Mouse (Mus musculus) stomach, embryonic 14.5 days (tissue): ENCODE measurements around the gene Acvr1b. TPM values are rescaled to one million over a fixed set of nuclear protein-coding genes. Genes with fewer than 3 reads are reported as not detected.

Experiments used
- ATAC-seq: fragments of 200-750 bp; cut with Nextera tagmentation; 2 replicates; pipeline ENCODE4 v1.8.0; 2017; ENCODE audit warnings: low read depth, moderate TSS enrichment; ENCODE audit not compliant: insufficient number of reproducible peaks, insufficient read depth, low FRiP score
- H3K27ac ChIP-seq: fragments of 300-500 bp; sonication (generic); 2 replicates; pipeline ENCODE4 v1.5.1; 2014; ENCODE audit warnings: mild to moderate bottlenecking, low read length, moderate library complexity, mixed read lengths
- H3K27me3 ChIP-seq: fragments of 300-500 bp; sonication (generic); 2 replicates; pipeline ENCODE4 v1.6.1; 2014; ENCODE audit warnings: low read length, control low read depth, mixed read lengths; ENCODE audit not compliant: control insufficient read depth, insufficient read depth
- H3K36me3 ChIP-seq: fragments of 300-500 bp; sonication (generic); 2 replicates; pipeline ENCODE4 v1.6.1; 2014; ENCODE audit warnings: mild to moderate bottlenecking, control low read depth, low read length, moderate library complexity, mixed read lengths; ENCODE audit not compliant: control insufficient read depth, insufficient read depth
- H3K4me1 ChIP-seq: fragments of 300-500 bp; sonication (generic); 2 replicates; pipeline ENCODE4 v1.6.1; 2014; ENCODE audit warnings: low read length, control low read depth, mixed read lengths; ENCODE audit not compliant: control insufficient read depth, insufficient read depth
- H3K4me2 ChIP-seq: fragments of 300-500 bp; sonication (generic); replicated peaks from 2 replicates; pipeline ENCODE4 v1.6.1; 2014; ENCODE audit warnings: low read depth, low read length, control low read depth
- H3K4me3 ChIP-seq: fragments of 300-500 bp; sonication (generic); 2 replicates; pipeline ENCODE4 v1.5.1; 2014; ENCODE audit warnings: low read depth, low read length, control low read depth
- H3K9ac ChIP-seq: fragments of 300-500 bp; sonication (generic); replicated peaks from 2 replicates; pipeline ENCODE4 v1.6.1; 2014; ENCODE audit warnings: low read depth, mild to moderate bottlenecking, control low read depth, low read length, moderate library complexity, mixed read lengths
- H3K9me3 ChIP-seq: fragments of 300-500 bp; sonication (generic); 2 replicates; pipeline ENCODE4 v1.6.1; 2016; ENCODE audit warnings: low read depth, low read length, control low read depth; ENCODE audit not compliant: control insufficient read depth
- WGBS: fragments of 180-500 bp; shearing (Covaris S2); extraction: QIAGEN DNeasy Blood & Tissue Kit; methylation state at CpG from one replicate; pipeline ENCODE4 v1.1.7; 2014; 5-methylcytosine and 5-hydroxymethylcytosine counted together
- polyA plus RNA-seq: library from polyadenylated mRNA; unstranded; fragments of >200 nt; fragmentation: Nextera tagmentation; extraction: Ambion mirVana; gene quantifications from 2 replicates; pipeline ENCODE4 v1.2.1, GENCODE M21; 2014

Acvr1b gene
- polyA plus RNA-seq, 1 experiment from 2014 or later: 11.5 TPM

- WGBS: 77% methylated on average over 3 of the region's 3 CpGs
- ATAC-seq: no peak
Observed at GRCm38 (mm10) chr15:101244012-101244411, 70.1 kb downstream of the Acvr1b start.

GRCm38 (mm10) chr15:101246231-101247154 lies 72.6 kb downstream of the Acvr1b start:
- peaks cover 23% of the 10 kb centered on the region for H3K4me1 ChIP-seq
- 1% methylated on average over 56 of the region's 56 CpGs for WGBS
- peak; percentile 97 for ATAC-seq
- H3K4me2 ChIP-seq: peak overlapping the region; percentile 59
- peak overlapping the region; percentile 25 for H3K4me3 ChIP-seq
- peak overlapping the region; percentile 85 for H3K27ac ChIP-seq
- H3K9ac ChIP-seq: peak overlapping the region; percentile 48
- H3K9me3 ChIP-seq: no peaks in the 10 kb centered on the region
- H3K36me3 ChIP-seq: no peaks in the 10 kb centered on the region
- no peaks in the 10 kb centered on the region for H3K27me3 ChIP-seq

More at GRCm38 (mm10) chr15:101244012-101244411, 70.1 kb downstream of the Acvr1b start:
- H3K27ac ChIP-seq: no peak overlapping the region
- H3K4me1 ChIP-seq: peaks cover 31% of the 10 kb centered on the region
- H3K4me2 ChIP-seq: no peak overlapping the region
- no peak overlapping the region for H3K4me3 ChIP-seq
- H3K36me3 ChIP-seq: no peaks in the 10 kb centered on the region
- no peaks in the 10 kb centered on the region for H3K27me3 ChIP-seq
- no peaks in the 10 kb centered on the region for H3K9me3 ChIP-seq
- no peak overlapping the region for H3K9ac ChIP-seq

GRCm38 (mm10) chr15:101247155-101247498 lies 73.3 kb downstream of the Acvr1b start:
- Histone ChIP-seq H3K27me3 (no peaks in the 10 kb centered on the region), H3K9ac (peak overlapping the region; percentile 48; the same call in 1 of the 2 replicates), H3K9me3 (no peaks in the 10 kb centered on the region), H3K4me1 (peaks cover 19% of the 10 kb centered on the region), H3K4me3 (no peak overlapping the region), H3K27ac (peak overlapping the region; percentile 21; the same call in 1 of the 2 replicates), H3K36me3 (no peaks in the 10 kb centered on the region), H3K4me2 (peak overlapping the region; percentile 59)
- no peak for ATAC-seq
- 77% methylated on average over 1 of the region's 1 CpGs for WGBS

- peaks cover 19% of the 10 kb centered on the region for H3K4me1 ChIP-seq
- WGBS: 55% methylated on average over 5 of the region's 5 CpGs
- peak overlapping the region; percentile 69 for H3K27ac ChIP-seq
- no peaks in the 10 kb centered on the region for H3K27me3 ChIP-seq
- H3K4me2 ChIP-seq: no peak overlapping the region
- no peaks in the 10 kb centered on the region for H3K9me3 ChIP-seq
- no peak overlapping the region for H3K9ac ChIP-seq
- H3K36me3 ChIP-seq: no peaks in the 10 kb centered on the region
- ATAC-seq: no peak
- no peak overlapping the region for H3K4me3 ChIP-seq
Observed at GRCm38 (mm10) chr15:101248029-101248710, 74.3 kb downstream of the Acvr1b start.

- no peaks in the 10 kb centered on the region for H3K36me3 ChIP-seq
- no peak overlapping the region for H3K4me2 ChIP-seq
- WGBS: 79% methylated on average over 9 of the region's 9 CpGs
- H3K4me1 ChIP-seq: peaks cover 19% of the 10 kb centered on the region
- no peak overlapping the region for H3K9ac ChIP-seq
- H3K27ac ChIP-seq: no peak overlapping the region
- H3K9me3 ChIP-seq: no peaks in the 10 kb centered on the region
- H3K27me3 ChIP-seq: no peaks in the 10 kb centered on the region
- ATAC-seq: no peak
- no peak overlapping the region for H3K4me3 ChIP-seq
Observed at GRCm38 (mm10) chr15:101250220-101250800, 76.4 kb downstream of the Acvr1b start.

GRCm38 (mm10) chr15:101251930-101252329 lies 78.1 kb downstream of the Acvr1b start:
- H3K36me3 ChIP-seq: no peaks in the 10 kb centered on the region
- WGBS: 90% methylated on average over 5 of the region's 5 CpGs
- peaks cover 13% of the 10 kb centered on the region for H3K4me1 ChIP-seq
- no peak for ATAC-seq
- no peaks in the 10 kb centered on the region for H3K9me3 ChIP-seq
- no peak overlapping the region for H3K27ac ChIP-seq
- no peak overlapping the region for H3K4me2 ChIP-seq
- no peak overlapping the region for H3K9ac ChIP-seq
- no peak overlapping the region for H3K4me3 ChIP-seq
- H3K27me3 ChIP-seq: no peaks in the 10 kb centered on the region

GRCm38 (mm10) chr15:101252614-101253013 lies 78.7 kb downstream of the Acvr1b start:
- no peaks in the 10 kb centered on the region for H3K36me3 ChIP-seq
- no peak for ATAC-seq
- H3K4me1 ChIP-seq: peaks cover 8% of the 10 kb centered on the region
- no peaks in the 10 kb centered on the region for H3K9me3 ChIP-seq
- no peak overlapping the region for H3K4me2 ChIP-seq
- no peak overlapping the region for H3K27ac ChIP-seq
- H3K27me3 ChIP-seq: no peaks in the 10 kb centered on the region
- 78% methylated on average over 6 of the region's 6 CpGs for WGBS
- H3K9ac ChIP-seq: no peak overlapping the region
- no peak overlapping the region for H3K4me3 ChIP-seq

- no peaks in the 10 kb centered on the region for H3K9me3 ChIP-seq
- WGBS: 38% methylated on average over 3 of the region's 3 CpGs
- H3K27ac ChIP-seq: no peak overlapping the region
- ATAC-seq: no peak
- H3K4me3 ChIP-seq: peak overlapping the region; percentile 51
- H3K9ac ChIP-seq: peak overlapping the region; percentile 72
- no peaks in the 10 kb centered on the region for H3K36me3 ChIP-seq
- H3K27me3 ChIP-seq: no peaks in the 10 kb centered on the region
- peak overlapping the region; percentile 92 for H3K4me2 ChIP-seq
- no peaks in the 10 kb centered on the region; the same call in 1 of the 2 replicates for H3K4me1 ChIP-seq
Observed at GRCm38 (mm10) chr15:101253563-101253885, 79.7 kb downstream of the Acvr1b start.
